Mouse (Mus musculus): ENCODE results near the gene Por. TPM values are rescaled to one million over a fixed set of nuclear protein-coding genes. Genes with fewer than 3 reads are reported as not detected.

Por gene
- total RNA-seq, 1 experiment, result 125 TPM

GRCm38 (mm10) chr5:135628916-135629315 is 40.9 kb upstream of the Por start:
- Histone ChIP-seq H3K9me3 (ENCODE audit: control insufficient read depth, insufficient read depth, low read depth, low read length) (no peaks in the 10 kb centered on the region), H3K9ac (ENCODE audit: insufficient read depth, low read depth, low read length, poor library complexity, severe bottlenecking) (0 out of 2 replicates have a peak overlapping the region, but pooled peaks have one; percentile 27), H3K27ac (ENCODE audit: insufficient read depth, low read depth, low read length, poor library complexity, severe bottlenecking) (no peak overlapping the region; the same call in 1 of the 2 replicates), H3K36me3 (ENCODE audit: control insufficient read depth, insufficient read depth, low read length, poor library complexity, severe bottlenecking) (no peaks in the 10 kb centered on the region), H3K4me1 (ENCODE audit: control insufficient read depth in 2 of 2, insufficient read depth in 2 of 2, low read length in 2 of 2, poor library complexity in 1 of 2) (peaks cover 5% of the 10 kb centered on the region in 2 experiments; a peak in 2 of 4 replicates), H3K4me3 (ENCODE audit: insufficient read depth in 1 of 2, low read depth in 1 of 2, low read length in 2 of 2, poor library complexity in 1 of 2, severe bottlenecking in 1 of 2) (peak overlapping the region in 1 of 2 experiments; percentile 28; a peak in 1 of 4 replicates)
- DNase-seq (ENCODE audit: low read depth, low spot score), result no peak
- TF ChIP-seq ZNF384 (IDR thresholded peaks at IDR 0.05; ENCODE audit: low read depth, low read length), result no peak
- no peak for TF ChIP-seq HCFC1 (IDR thresholded peaks at IDR 0.05; ENCODE audit: borderline replicate concordance, insufficient read depth, low read length)
- no peak for TF ChIP-seq ZC3H11A (IDR thresholded peaks at IDR 0.05; ENCODE audit: borderline replicate concordance, low read depth, low read length)
- no peak for TF ChIP-seq CHD2 (IDR thresholded peaks at IDR 0.05; ENCODE audit: low read depth, low read length)
- in situ Hi-C loops (cut with MboI; ENCODE audit: low sequenced_read_pairs in 2 of 2, unreplicated experiment in 2 of 2), result no loop called here

DNA sequence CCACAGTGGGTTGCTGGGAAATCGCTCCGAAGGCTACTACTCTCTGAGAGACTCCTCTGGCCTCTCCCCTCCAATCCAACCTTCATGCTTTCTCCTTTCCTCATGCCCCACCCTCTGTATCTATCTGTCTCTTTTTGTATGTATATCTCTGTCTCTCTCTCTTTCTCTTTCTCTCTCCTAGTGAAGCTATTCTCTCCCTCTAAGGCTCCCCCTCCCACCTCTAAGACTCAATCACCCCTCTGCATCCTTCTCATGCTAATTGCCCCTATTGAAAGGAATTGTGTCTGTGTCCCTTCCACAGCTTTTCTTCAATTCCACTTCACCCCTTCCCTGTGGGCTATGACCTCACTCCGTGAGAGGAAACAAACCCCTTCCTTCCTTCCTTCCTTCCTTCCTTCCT is 40.4 kb upstream of the Por start:
- Histone ChIP-seq H3K36me3 (ENCODE audit: control insufficient read depth, insufficient read depth, low read length, poor library complexity, severe bottlenecking) (no peaks in the 10 kb centered on the region), H3K9ac (ENCODE audit: insufficient read depth, low read depth, low read length, poor library complexity, severe bottlenecking) (no peak overlapping the region), H3K27ac (ENCODE audit: insufficient read depth, low read depth, low read length, poor library complexity, severe bottlenecking) (no peak overlapping the region; the same call in 1 of the 2 replicates), H3K4me3 (ENCODE audit: insufficient read depth in 1 of 2, low read depth in 1 of 2, low read length in 2 of 2, poor library complexity in 1 of 2, severe bottlenecking in 1 of 2) (no peak overlapping the region), H3K9me3 (ENCODE audit: control insufficient read depth, insufficient read depth, low read depth, low read length) (no peaks in the 10 kb centered on the region), H3K4me1 (ENCODE audit: control insufficient read depth in 2 of 2, insufficient read depth in 2 of 2, low read length in 2 of 2, poor library complexity in 1 of 2) (peaks cover 5% of the 10 kb centered on the region in 2 experiments; a peak in 2 of 4 replicates)
- DNase-seq (ENCODE audit: low read depth, low spot score), result no peak
- TF ChIP-seq HCFC1 (IDR thresholded peaks at IDR 0.05; ENCODE audit: borderline replicate concordance, insufficient read depth, low read length) (no peak), ZC3H11A (IDR thresholded peaks at IDR 0.05; ENCODE audit: borderline replicate concordance, low read depth, low read length) (no peak)
- in situ Hi-C loops (cut with MboI; ENCODE audit: low sequenced_read_pairs in 2 of 2, unreplicated experiment in 2 of 2), result no loop called here

- no peaks in the 10 kb centered on the region for H3K9me3 ChIP-seq (ENCODE audit: control insufficient read depth, insufficient read depth, low read depth, low read length)
- H3K4me3 ChIP-seq (ENCODE audit: insufficient read depth in 1 of 2, low read depth in 1 of 2, low read length in 2 of 2, poor library complexity in 1 of 2, severe bottlenecking in 1 of 2), result no peak overlapping the region
- peaks cover 3% of the 10 kb centered on the region; the same call in 1 of the 2 replicates for H3K36me3 ChIP-seq (ENCODE audit: control insufficient read depth, insufficient read depth, low read length, poor library complexity, severe bottlenecking)
- H3K27ac ChIP-seq (ENCODE audit: insufficient read depth, low read depth, low read length, poor library complexity, severe bottlenecking), result no peak overlapping the region
- H3K9ac ChIP-seq (ENCODE audit: insufficient read depth, low read depth, low read length, poor library complexity, severe bottlenecking), result no peak overlapping the region
- TF ChIP-seq CHD2 (IDR thresholded peaks at IDR 0.05; ENCODE audit: low read depth, low read length) (no peak), ZC3H11A (IDR thresholded peaks at IDR 0.05; ENCODE audit: borderline replicate concordance, low read depth, low read length) (no peak), ZNF384 (IDR thresholded peaks at IDR 0.05; ENCODE audit: low read depth, low read length) (peak; percentile 75; the same call in 1 of the 2 replicates), MAFK (IDR thresholded peaks at IDR 0.05; ENCODE audit: insufficient read depth, low read depth, low read length) (no peak)
- in situ Hi-C loops (cut with MboI; ENCODE audit: low sequenced_read_pairs in 2 of 2, unreplicated experiment in 2 of 2), result no loop called here
- peaks cover 5 to 7% of the 10 kb centered on the region in 2 experiments; a peak in 3 of 4 replicates for H3K4me1 ChIP-seq (ENCODE audit: control insufficient read depth in 2 of 2, insufficient read depth in 2 of 2, low read length in 2 of 2, poor library complexity in 1 of 2)
- DNase-seq (ENCODE audit: low read depth, low spot score), result no peak
These were observed 39.2 kb upstream of the Por start for GRCm38 (mm10) chr5:135630598-135630997.

DNA sequence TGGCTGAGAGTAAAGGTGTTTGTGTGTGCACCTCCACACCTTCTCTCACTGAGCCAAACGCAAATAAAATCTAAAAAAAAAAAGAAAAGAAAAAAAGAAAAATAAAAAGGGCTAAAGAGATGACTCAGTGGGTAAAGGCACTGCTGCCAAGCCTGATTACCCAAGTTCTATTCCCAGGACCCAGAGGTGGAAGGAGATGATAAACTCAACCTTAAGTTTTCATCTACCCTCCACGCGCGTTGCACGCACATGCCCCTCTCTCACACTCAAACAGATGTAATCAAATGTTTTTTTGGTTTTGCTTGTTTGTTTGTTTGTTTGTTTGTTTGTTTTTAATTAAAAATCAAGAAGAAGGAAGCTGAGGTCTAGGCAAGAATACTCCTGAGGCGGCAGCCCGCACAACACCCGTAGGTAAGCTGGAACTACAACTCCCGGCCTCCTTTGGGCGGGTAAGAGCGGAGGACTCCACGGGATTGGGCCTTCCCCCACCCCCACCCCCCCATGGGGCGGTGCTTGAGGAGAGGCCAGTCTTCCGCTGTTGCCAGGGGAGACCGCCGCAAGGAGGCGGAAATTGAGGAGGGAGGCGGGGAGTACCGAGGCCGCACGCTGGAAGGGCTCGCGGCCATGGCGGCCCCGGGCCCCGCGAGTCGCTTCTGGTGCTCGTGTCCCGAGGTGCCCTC is 37.6 kb upstream of the Por start, which contains the start of gene Rhbdd2:
Gene Rhbdd2, plus strand, starts transcription at position 502 of the 680 bp plus-strand sequence.
- Histone ChIP-seq H3K4me1 (ENCODE audit: control insufficient read depth in 2 of 2, insufficient read depth in 2 of 2, low read length in 2 of 2, poor library complexity in 1 of 2) (peaks cover 5 to 13% of the 10 kb centered on the region in 2 experiments; a peak in 3 of 4 replicates), H3K36me3 (ENCODE audit: control insufficient read depth, insufficient read depth, low read length, poor library complexity, severe bottlenecking) (peaks cover 12% of the 10 kb centered on the region; the same call in 1 of the 2 replicates), H3K9me3 (ENCODE audit: control insufficient read depth, insufficient read depth, low read depth, low read length) (no peaks in the 10 kb centered on the region), H3K27ac (ENCODE audit: insufficient read depth, low read depth, low read length, poor library complexity, severe bottlenecking) (peak within 1 kb of the TSS; percentile 62), H3K4me3 (ENCODE audit: insufficient read depth in 1 of 2, low read depth in 1 of 2, low read length in 2 of 2, poor library complexity in 1 of 2, severe bottlenecking in 1 of 2) (peak within 1 kb of the TSS; percentile 85), H3K9ac (ENCODE audit: insufficient read depth, low read depth, low read length, poor library complexity, severe bottlenecking) (peak within 1 kb of the TSS; percentile 88)
- in situ Hi-C loops (cut with MboI; ENCODE audit: low sequenced_read_pairs in 2 of 2, unreplicated experiment in 2 of 2), result no loop called here
- DNase-seq (ENCODE audit: low read depth, low spot score), result peak; percentile 99
- peak; percentile 50; the same call in 1 of the 2 replicates for TF ChIP-seq CHD2 (IDR thresholded peaks at IDR 0.05; ENCODE audit: low read depth, low read length)
- TF ChIP-seq HCFC1 (IDR thresholded peaks at IDR 0.05; ENCODE audit: borderline replicate concordance, insufficient read depth, low read length), result peak; percentile 96
- TF ChIP-seq ZC3H11A (IDR thresholded peaks at IDR 0.05; ENCODE audit: borderline replicate concordance, low read depth, low read length), result no peak
